Comparison of ENCODE assay signal across 22 mouse cellular contexts in genomic region chr12:83136460-83136859, GRCm38 (mm10).
"Had no signal": no experiment of that assay in that cellular context is flagged by ENCODE, and none has a peak within 500 bp of the region (broad histone marks: within the 10 kb centered on the region; RNA-seq: fewer than 3 reads in every experiment).

No protein-coding gene starts in this region.

- H3K9me3 ChIP-seq: heart, embryonic 10.5 days; hindbrain, embryonic 13.5 days; hindbrain, embryonic 15.5 days; kidney, embryonic 15.5 days; limb, embryonic 13.5 days; limb, embryonic 15.5 days; liver, embryonic 12.5 days had no signal

- H3K27me3 ChIP-seq: hindbrain, embryonic 13.5 days; hindbrain, embryonic 15.5 days; kidney, embryonic 15.5 days; limb, embryonic 13.5 days; limb, embryonic 15.5 days had no signal

- H3K9ac ChIP-seq: forebrain, postnatal 0 days; hindbrain, embryonic 13.5 days; hindbrain, embryonic 15.5 days; kidney, embryonic 15.5 days; limb, embryonic 13.5 days; limb, embryonic 15.5 days; liver, embryonic 12.5 days had no signal

- H3K4me3 ChIP-seq: heart, adult 2 months; heart, embryonic 10.5 days; hindbrain, embryonic 13.5 days; hindbrain, embryonic 15.5 days; kidney, embryonic 15.5 days; limb, embryonic 13.5 days; limb, embryonic 15.5 days; liver, embryonic 12.5 days had no signal

- H3K36me3 ChIP-seq: heart, embryonic 10.5 days; hindbrain, embryonic 13.5 days; hindbrain, embryonic 15.5 days; kidney, embryonic 15.5 days; limb, embryonic 13.5 days; limb, embryonic 15.5 days; liver, embryonic 12.5 days had no signal

- H3K27ac ChIP-seq: heart, adult 2 months; heart, embryonic 10.5 days; hindbrain, embryonic 13.5 days; hindbrain, embryonic 15.5 days; hindbrain, postnatal 0 days; kidney, embryonic 15.5 days; kidney, postnatal 0 days; limb, embryonic 13.5 days; limb, embryonic 15.5 days; liver, embryonic 12.5 days had no signal

- ATAC-seq: forebrain, postnatal 0 days; hindbrain, postnatal 0 days; intestine, embryonic 16.5 days; liver, embryonic 12.5 days had no signal

- H3K4me2 ChIP-seq: hindbrain, embryonic 13.5 days; hindbrain, embryonic 15.5 days; kidney, embryonic 15.5 days; limb, embryonic 13.5 days; limb, embryonic 15.5 days; liver, embryonic 12.5 days had no signal

- DNase-seq: forebrain, postnatal 0 days; gastrocnemius, postnatal 14 days; gastrocnemius, postnatal 36 days; heart, adult 11 months; heart, postnatal 36 days; kidney, adult 11 months; kidney, adult 2 months; kidney, adult 9 months; kidney, postnatal 14 days; layer of hippocampus, adult 9-11 months; left cerebral cortex, postnatal 4 days had no signal

- H3K4me1 ChIP-seq: hindbrain, embryonic 13.5 days had no signal
